Mouse (Mus musculus): Measurements from ENCODE around the gene Pla2g5. TPM values are rescaled to one million over a fixed set of nuclear protein-coding genes. Genes with fewer than 3 reads are reported as not detected.

Gene Pla2g5
- total and polyA plus RNA-seq, 2 experiments from 2014 or later: 0.94 to 1.1 TPM

DNA sequence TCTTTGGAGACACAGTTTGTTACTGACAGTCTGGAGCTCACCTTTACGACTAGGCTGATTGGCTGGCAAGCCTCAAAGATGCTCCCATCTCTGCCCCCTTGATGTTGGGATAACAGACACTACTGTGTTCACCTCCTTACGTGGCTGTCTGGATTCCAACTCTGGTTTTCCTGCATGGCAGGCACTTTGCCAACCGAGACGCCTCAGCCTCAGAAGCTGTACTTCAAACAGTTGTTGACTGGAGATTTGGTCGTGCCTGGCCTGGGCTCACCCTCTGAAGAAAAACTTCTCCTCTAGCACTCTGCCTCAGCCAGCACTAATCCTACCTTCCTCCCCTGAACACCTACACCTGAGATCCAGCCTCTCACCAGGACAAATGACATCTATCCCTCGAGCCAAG lies 71.8 kb downstream of the Pla2g5 start:
- Histone ChIP-seq H3K4me2 (ENCODE audit: low read depth, low read length) (no peak overlapping the region), H3K4me1 (ENCODE audit: insufficient read depth, low read length) (no peaks in the 10 kb centered on the region), H3K9ac (replicated peaks; ENCODE audit: low read length) (no peak overlapping the region), H3K36me3 (ENCODE audit: insufficient read depth, low read length) (no peaks in the 10 kb centered on the region), H3K9me3 (ENCODE audit: low read length) (no peaks in the 10 kb centered on the region), H3K27ac (no peak overlapping the region), H3K4me3 (ENCODE audit: low read length) (no peak overlapping the region), H3K27me3 (ENCODE audit: insufficient read depth, low read length) (no peaks in the 10 kb centered on the region)
- WGBS: 67% methylated on average over 6 of the region's 6 CpGs
- DNase-seq (ENCODE audit: low spot score) (no peak), ATAC-seq (no peak)
- no peak for TF ChIP-seq CTCF (IDR thresholded peaks at IDR 0.05; ENCODE audit: low read depth)

- Histone ChIP-seq H3K27ac (no peak overlapping the region), H3K4me1 (ENCODE audit: insufficient read depth, low read length) (no peaks in the 10 kb centered on the region), H3K36me3 (ENCODE audit: insufficient read depth, low read length) (no peaks in the 10 kb centered on the region), H3K9me3 (ENCODE audit: low read length) (no peaks in the 10 kb centered on the region), H3K9ac (replicated peaks; ENCODE audit: low read length) (no peak overlapping the region), H3K4me3 (ENCODE audit: low read length) (no peak overlapping the region), H3K4me2 (ENCODE audit: low read depth, low read length) (no peak overlapping the region), H3K27me3 (ENCODE audit: insufficient read depth, low read length) (no peaks in the 10 kb centered on the region)
- DNase-seq (ENCODE audit: low spot score) (no peak), ATAC-seq (no peak)
- WGBS: 81% methylated on average over 4 of the region's 4 CpGs
- no peak for TF ChIP-seq CTCF (IDR thresholded peaks at IDR 0.05; ENCODE audit: low read depth)
Observed at GRCm38 (mm10) chr4:138788381-138788780, 74.9 kb downstream of the Pla2g5 start.

GRCm38 (mm10) chr4:138786141-138786540 lies 77.1 kb downstream of the Pla2g5 start:
- no peak for TF ChIP-seq CTCF (IDR thresholded peaks at IDR 0.05; ENCODE audit: low read depth)
- H3K27me3 ChIP-seq (ENCODE audit: insufficient read depth, low read length): no peaks in the 10 kb centered on the region
- WGBS: 68% methylated on average over 4 of the region's 4 CpGs
- no peak overlapping the region for H3K9ac ChIP-seq (replicated peaks; ENCODE audit: low read length)
- H3K4me2 ChIP-seq (ENCODE audit: low read depth, low read length): no peak overlapping the region
- no peak overlapping the region for H3K27ac ChIP-seq
- no peaks in the 10 kb centered on the region for H3K4me1 ChIP-seq (ENCODE audit: insufficient read depth, low read length)
- ATAC-seq (no peak), DNase-seq (ENCODE audit: low spot score) (no peak)
- H3K9me3 ChIP-seq (ENCODE audit: low read length): no peaks in the 10 kb centered on the region
- no peak overlapping the region for H3K4me3 ChIP-seq (ENCODE audit: low read length)
- no peaks in the 10 kb centered on the region for H3K36me3 ChIP-seq (ENCODE audit: insufficient read depth, low read length)

- H3K27me3 ChIP-seq (ENCODE audit: insufficient read depth, low read length): no peaks in the 10 kb centered on the region
- DNase-seq (ENCODE audit: low spot score) (peak; percentile 13), ATAC-seq (no peak)
- no peak overlapping the region for H3K9ac ChIP-seq (replicated peaks; ENCODE audit: low read length)
- H3K4me1 ChIP-seq (ENCODE audit: insufficient read depth, low read length): no peaks in the 10 kb centered on the region
- peak; percentile 28; the same call in 1 of the 2 replicates for TF ChIP-seq CTCF (IDR thresholded peaks at IDR 0.05; ENCODE audit: low read depth)
- H3K9me3 ChIP-seq (ENCODE audit: low read length): no peaks in the 10 kb centered on the region
- H3K36me3 ChIP-seq (ENCODE audit: insufficient read depth, low read length): no peaks in the 10 kb centered on the region
- H3K4me2 ChIP-seq (ENCODE audit: low read depth, low read length): no peak overlapping the region
- H3K4me3 ChIP-seq (ENCODE audit: low read length): no peak overlapping the region
- WGBS: 45% methylated on average over 4 of the region's 4 CpGs
- no peak overlapping the region for H3K27ac ChIP-seq
Observed at GRCm38 (mm10) chr4:138785721-138786120, 77.6 kb downstream of the Pla2g5 start.

- H3K4me1 ChIP-seq (ENCODE audit: insufficient read depth, low read length): peaks cover 4% of the 10 kb centered on the region; the same call in 1 of the 2 replicates
- 78% methylated on average over 6 of the region's 6 CpGs for WGBS
- H3K4me2 ChIP-seq (ENCODE audit: low read depth, low read length): no peak overlapping the region
- no peaks in the 10 kb centered on the region for H3K27me3 ChIP-seq (ENCODE audit: insufficient read depth, low read length)
- no peak overlapping the region for H3K27ac ChIP-seq
- ATAC-seq: no peak
- H3K36me3 ChIP-seq (ENCODE audit: insufficient read depth, low read length): no peaks in the 10 kb centered on the region
- H3K9me3 ChIP-seq (ENCODE audit: low read length): no peaks in the 10 kb centered on the region
- TF ChIP-seq CTCF (IDR thresholded peaks at IDR 0.05; ENCODE audit: low read depth): no peak
- H3K9ac ChIP-seq (replicated peaks; ENCODE audit: low read length): no peak overlapping the region
- DNase-seq (ENCODE audit: low spot score): no peak
- no peak overlapping the region for H3K4me3 ChIP-seq (ENCODE audit: low read length)
Observed at GRCm38 (mm10) chr4:138782098-138782497, 81.2 kb downstream of the Pla2g5 start.

GRCm38 (mm10) chr4:138780300-138780699 lies 83.0 kb downstream of the Pla2g5 start:
- ATAC-seq: no peak
- H3K4me2 ChIP-seq (ENCODE audit: low read depth, low read length): no peak overlapping the region
- no peak overlapping the region for H3K27ac ChIP-seq
- 92% methylated on average over 5 of the region's 5 CpGs for WGBS
- no peak overlapping the region for H3K9ac ChIP-seq (replicated peaks; ENCODE audit: low read length)
- no peaks in the 10 kb centered on the region for H3K9me3 ChIP-seq (ENCODE audit: low read length)
- DNase-seq (ENCODE audit: low spot score): no peak
- H3K4me3 ChIP-seq (ENCODE audit: low read length): no peak overlapping the region
- TF ChIP-seq CTCF (IDR thresholded peaks at IDR 0.05; ENCODE audit: low read depth): no peak
- H3K27me3 ChIP-seq (ENCODE audit: insufficient read depth, low read length): no peaks in the 10 kb centered on the region
- H3K4me1 ChIP-seq (ENCODE audit: insufficient read depth, low read length): peaks cover 4% of the 10 kb centered on the region; the same call in 1 of the 2 replicates
- no peaks in the 10 kb centered on the region for H3K36me3 ChIP-seq (ENCODE audit: insufficient read depth, low read length)
